Mouse (Mus musculus) stomach, embryonic 16.5 days (tissue): ENCODE data around the gene Cox8b. TPM values are rescaled to one million over a fixed set of nuclear protein-coding genes. Genes with fewer than 3 reads are reported as not detected.
A peak's percentile ranks its signal among the peaks of the same experiment; 100 is the strongest.

ENCODE experiments used
- ATAC-seq: fragments of 200-750 bp; cut with Nextera tagmentation; 2 replicates; pipeline ENCODE4 v1.8.0; 2017; ENCODE audit warnings: moderate number of reproducible peaks, moderate TSS enrichment; ENCODE audit not compliant: insufficient read depth, low FRiP score
- H3K27ac ChIP-seq: fragments of 300-500 bp; sonication (generic); 2 replicates; pipeline ENCODE4 v1.5.1; 2014; ENCODE audit warnings: low read length
- H3K27me3 ChIP-seq: fragments of 300-500 bp; sonication (generic); 2 replicates; pipeline ENCODE4 v1.6.1; 2014; ENCODE audit warnings: low read length, control low read depth, mixed read lengths; ENCODE audit not compliant: control insufficient read depth, insufficient read depth
- H3K36me3 ChIP-seq: fragments of 300-500 bp; sonication (generic); 2 replicates; pipeline ENCODE4 v1.6.1; 2014; ENCODE audit warnings: low read length; ENCODE audit not compliant: control insufficient read depth, insufficient read depth
- H3K4me1 ChIP-seq: fragments of 300-500 bp; sonication (generic); 2 replicates; pipeline ENCODE4 v1.6.1; 2014; ENCODE audit warnings: low read length, control low read depth, mixed read lengths; ENCODE audit not compliant: control insufficient read depth, insufficient read depth
- H3K4me2 ChIP-seq: fragments of 300-500 bp; sonication (generic); 2 replicates; pipeline ENCODE4 v1.6.1; 2014; ENCODE audit warnings: low read depth, low read length, mixed read lengths
- H3K4me3 ChIP-seq: fragments of 300-500 bp; sonication (generic); replicated peaks from 2 replicates; pipeline ENCODE4 v1.5.1; 2014; ENCODE audit warnings: mild to moderate bottlenecking, low read length
- H3K9ac ChIP-seq: fragments of 300-500 bp; sonication (generic); 2 replicates; pipeline ENCODE4 v1.6.1; 2014; ENCODE audit warnings: low read length
- H3K9me3 ChIP-seq: fragments of 300-500 bp; sonication (generic); replicated peaks from 2 replicates; pipeline ENCODE4 v1.6.1; 2016; ENCODE audit warnings: low read length, control low read depth; ENCODE audit not compliant: control insufficient read depth
- WGBS: fragments of 180-500 bp; shearing (Covaris S2); extraction: QIAGEN DNeasy Blood & Tissue Kit; methylation state at CpG from one replicate; pipeline ENCODE4 v1.1.7; 2014; 5-methylcytosine and 5-hydroxymethylcytosine counted together
- polyA plus RNA-seq: library from polyadenylated mRNA; unstranded; fragments of >200 nt; fragmentation: Nextera tagmentation; extraction: Ambion mirVana; gene quantifications from 2 replicates; pipeline ENCODE4 v1.2.1, GENCODE M21; 2015

The Cox8b gene
- polyA plus RNA-seq, 1 experiment from 2014 or later = 19.4 TPM

DNA sequence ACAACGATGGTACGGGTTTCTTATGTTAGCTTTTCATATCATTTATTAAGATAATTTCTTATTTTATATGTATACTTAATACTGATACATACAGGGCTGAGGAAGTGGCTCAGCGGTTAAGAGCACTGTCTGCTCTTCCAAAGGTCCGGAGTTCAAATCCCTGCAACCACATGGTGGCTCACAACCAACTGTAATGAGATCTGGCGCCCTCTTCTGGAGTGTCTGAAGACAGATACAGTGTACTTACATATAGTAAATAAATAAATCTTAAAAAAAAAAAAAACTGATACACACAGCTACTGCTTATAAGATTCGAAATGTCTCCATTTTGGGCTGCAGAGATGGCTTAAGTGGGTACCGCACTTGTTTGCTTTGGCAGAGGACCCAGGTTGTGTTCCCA lies 7.5 kb upstream of the Cox8b start:
- H3K9me3 ChIP-seq = no peaks in the 10 kb centered on the region
- WGBS = 85% methylated on average over 7 of the region's 7 CpGs
- H3K27me3 ChIP-seq = no peaks in the 10 kb centered on the region
- H3K4me3 ChIP-seq = no peak overlapping the region
- no peak overlapping the region for H3K27ac ChIP-seq
- no peaks in the 10 kb centered on the region for H3K36me3 ChIP-seq
- H3K4me1 ChIP-seq = no peaks in the 10 kb centered on the region
- H3K9ac ChIP-seq = no peak overlapping the region
- H3K4me2 ChIP-seq = no peak overlapping the region
- no peak for ATAC-seq

DNA sequence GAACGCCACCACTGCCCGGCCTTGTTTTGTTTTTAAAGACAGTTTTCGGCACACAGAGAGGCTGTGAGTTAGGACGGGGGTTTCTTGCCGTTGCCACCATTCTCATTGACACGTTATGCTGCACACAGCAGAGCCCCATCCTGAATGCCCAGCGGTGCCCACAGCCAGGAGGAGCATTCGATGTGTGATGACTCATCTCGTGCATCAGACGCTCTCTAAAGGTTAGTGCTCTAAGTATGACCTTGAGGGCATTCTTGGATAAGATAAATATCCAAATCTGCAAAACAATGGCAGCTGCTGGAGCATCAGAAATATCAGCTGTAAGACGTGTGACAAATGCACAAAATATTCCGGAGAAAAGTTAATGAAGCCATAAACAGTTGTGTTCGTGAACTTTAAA lies 6.9 kb upstream of the Cox8b start:
- WGBS = 73% methylated on average over 13 of the region's 13 CpGs

DNA sequence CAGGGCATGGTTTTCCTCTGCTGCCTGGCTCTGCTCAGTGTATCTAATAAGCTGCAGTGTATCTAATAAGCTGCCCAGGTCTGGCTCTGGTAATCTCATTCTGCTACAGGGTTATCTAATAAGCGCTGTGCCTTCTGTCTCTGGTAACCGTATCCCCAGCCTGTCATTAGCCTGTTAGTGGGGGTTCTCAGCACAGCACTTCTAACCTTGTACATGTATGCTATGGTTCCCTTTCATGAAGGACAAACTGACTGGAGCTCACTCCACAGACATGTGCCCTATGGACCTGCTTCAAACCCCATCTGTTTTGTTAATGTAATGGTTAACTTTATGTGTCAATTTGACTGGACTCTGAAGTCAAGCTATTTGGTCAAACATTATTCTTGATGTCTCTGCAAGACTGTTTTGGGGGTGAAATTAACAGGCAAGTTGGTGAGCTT lies 5.4 kb upstream of the Cox8b start:
- Histone ChIP-seq H3K4me3 (no peak overlapping the region), H3K9ac (no peak overlapping the region), H3K27ac (no peak overlapping the region), H3K27me3 (no peaks in the 10 kb centered on the region), H3K9me3 (no peaks in the 10 kb centered on the region), H3K36me3 (no peaks in the 10 kb centered on the region), H3K4me2 (no peak overlapping the region), H3K4me1 (no peaks in the 10 kb centered on the region)
- no peak for ATAC-seq
- 71% methylated on average over 2 of the region's 2 CpGs for whole genome bisulfite sequencing

More for the DNA sequence above, 6.9 kb upstream of the Cox8b start:
- H3K9me3 ChIP-seq = no peaks in the 10 kb centered on the region
- no peak for ATAC-seq
- no peak overlapping the region for H3K27ac ChIP-seq
- no peak overlapping the region for H3K4me3 ChIP-seq
- no peak overlapping the region for H3K9ac ChIP-seq
- no peaks in the 10 kb centered on the region for H3K27me3 ChIP-seq
- no peaks in the 10 kb centered on the region for H3K4me1 ChIP-seq
- no peak overlapping the region for H3K4me2 ChIP-seq
- no peaks in the 10 kb centered on the region for H3K36me3 ChIP-seq

DNA sequence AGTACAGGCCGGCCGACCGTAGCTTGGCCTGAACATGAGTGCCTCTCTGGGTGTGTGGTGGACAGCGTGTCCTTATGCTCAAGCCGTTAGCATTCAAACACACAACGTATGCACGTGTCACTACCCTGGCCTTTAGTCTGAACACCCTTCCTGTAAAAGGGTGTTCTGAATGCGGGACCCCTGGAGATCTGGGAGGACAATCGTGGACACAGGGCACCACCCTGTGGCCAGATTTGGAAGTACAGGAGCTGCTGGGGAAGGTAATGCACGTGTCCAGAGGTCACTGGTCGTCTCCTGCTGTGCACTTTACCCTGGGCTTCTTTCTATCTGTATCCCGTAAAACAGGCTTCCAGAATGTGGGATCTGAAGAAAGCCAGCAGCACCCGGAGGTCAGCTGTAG lies 3.0 kb upstream of the Cox8b start:
- ATAC-seq = peak; percentile 51; the same call in 1 of the 2 replicates
- Histone ChIP-seq H3K27me3 (no peaks in the 10 kb centered on the region), H3K4me3 (no peak overlapping the region), H3K9ac (peak overlapping the region; percentile 32; the same call in 1 of the 2 replicates), H3K27ac (no peak overlapping the region), H3K4me1 (no peaks in the 10 kb centered on the region), H3K4me2 (no peak overlapping the region), H3K36me3 (no peaks in the 10 kb centered on the region), H3K9me3 (no peaks in the 10 kb centered on the region)
- WGBS = 24% methylated on average over 13 of the region's 13 CpGs

DNA sequence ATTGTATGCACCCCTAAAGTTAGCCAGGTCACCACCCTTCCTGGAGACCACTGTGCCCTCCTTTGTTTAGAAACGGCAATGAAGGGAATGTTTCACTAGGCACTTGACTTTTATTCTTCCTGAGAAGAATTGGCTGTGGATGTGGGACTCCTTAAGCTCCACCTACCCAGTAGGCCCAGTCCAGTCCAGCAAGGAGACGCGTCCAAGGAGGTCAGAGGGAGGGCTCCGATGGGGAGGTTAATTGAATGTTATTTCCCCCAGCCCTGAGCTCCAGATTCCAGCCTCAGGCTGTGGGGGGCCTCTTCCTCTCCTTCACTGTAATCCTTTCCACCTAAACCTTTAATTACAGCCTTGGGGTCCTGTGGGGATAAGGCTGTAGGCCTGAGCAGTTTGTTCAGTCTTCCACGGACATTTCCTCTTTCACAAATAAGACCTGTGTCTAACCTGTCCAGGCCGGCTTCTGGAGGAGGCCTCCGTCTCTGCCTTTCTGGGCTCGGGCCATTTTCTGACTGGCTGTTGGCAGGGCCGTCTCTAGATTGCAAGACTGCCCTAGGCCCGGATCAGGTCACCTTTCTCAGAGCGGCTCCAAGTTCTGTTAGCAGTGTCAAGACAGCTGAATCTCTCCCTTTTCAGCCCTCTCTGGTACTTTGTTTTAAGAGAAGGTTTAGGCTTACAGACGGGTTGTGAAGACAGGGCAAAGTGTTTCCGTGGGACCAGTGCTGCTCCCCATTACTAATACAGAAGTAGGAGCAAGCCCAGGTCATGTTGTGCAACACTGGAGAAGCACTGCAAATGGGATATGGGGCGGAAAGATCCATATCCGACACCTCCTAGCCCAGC lies 2.0 kb upstream of the Cox8b start:
- Histone ChIP-seq H3K4me1 (no peaks in the 10 kb centered on the region), H3K9ac (0 out of 2 replicates have a peak overlapping the region, but pooled peaks have one; percentile 23), H3K4me2 (no peak overlapping the region), H3K27me3 (no peaks in the 10 kb centered on the region), H3K4me3 (no peak overlapping the region), H3K27ac (no peak overlapping the region), H3K36me3 (peaks cover 2% of the 10 kb centered on the region; the same call in 1 of the 2 replicates), H3K9me3 (no peaks in the 10 kb centered on the region)
- ATAC-seq = no peak
- 81% methylated on average over 15 of the region's 15 CpGs for WGBS

DNA sequence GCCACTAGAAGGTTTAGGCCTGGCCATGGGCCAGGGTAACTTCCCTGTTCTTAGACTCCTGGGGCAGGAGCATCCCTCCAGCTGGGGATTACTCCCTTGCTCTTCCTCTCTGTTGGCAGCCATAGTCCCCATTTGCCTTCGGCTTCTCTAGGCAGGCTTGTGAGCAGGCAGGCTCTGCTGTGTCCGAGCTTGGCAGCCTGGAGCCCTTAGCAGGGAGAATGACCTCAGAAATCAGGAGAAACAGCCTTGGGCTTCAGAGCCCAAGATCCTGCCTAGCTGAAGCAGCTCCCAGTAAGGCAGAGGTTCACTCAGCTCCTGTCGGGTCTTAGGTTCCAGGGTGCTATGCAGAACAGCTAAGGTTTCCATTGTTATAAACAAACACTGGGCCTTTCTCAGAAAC lies 1.1 kb downstream of the Cox8b start:
- Histone ChIP-seq H3K4me2 (no peak overlapping the region), H3K4me1 (no peaks in the 10 kb centered on the region), H3K27me3 (no peaks in the 10 kb centered on the region), H3K4me3 (no peak overlapping the region), H3K9ac (no peak overlapping the region), H3K36me3 (peaks cover 10% of the 10 kb centered on the region), H3K9me3 (no peaks in the 10 kb centered on the region), H3K27ac (no peak overlapping the region)
- WGBS = 67% methylated on average over 3 of the region's 3 CpGs
- no peak for ATAC-seq

DNA sequence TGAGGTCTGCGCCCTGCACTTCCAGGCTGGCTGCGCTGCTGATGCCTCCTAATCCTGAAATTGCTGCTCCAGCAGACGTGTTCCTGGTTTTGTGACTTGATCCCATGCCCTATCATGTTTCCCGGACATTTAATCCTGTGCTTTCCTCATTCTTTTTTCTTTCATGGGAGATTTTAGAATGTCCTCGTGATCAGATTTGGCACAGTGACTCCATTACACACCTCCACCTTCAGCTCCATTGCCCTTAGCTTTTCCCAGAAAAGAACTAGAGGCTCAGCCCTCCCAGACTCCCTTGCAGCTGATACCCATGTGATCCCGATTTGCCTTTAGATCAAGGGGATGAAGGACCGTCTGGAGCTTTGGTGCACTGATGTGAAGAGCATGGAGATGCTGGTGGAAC lies 2.4 kb downstream of the Cox8b start:
- H3K9me3 ChIP-seq = no peaks in the 10 kb centered on the region
- no peak overlapping the region for H3K4me2 ChIP-seq
- peaks cover 10% of the 10 kb centered on the region for H3K36me3 ChIP-seq
- no peaks in the 10 kb centered on the region for H3K4me1 ChIP-seq
- no peaks in the 10 kb centered on the region for H3K27me3 ChIP-seq
- H3K9ac ChIP-seq = no peak overlapping the region
- no peak for ATAC-seq
- no peak overlapping the region for H3K4me3 ChIP-seq
- H3K27ac ChIP-seq = no peak overlapping the region
- WGBS = 87% methylated on average over 7 of the region's 7 CpGs

DNA sequence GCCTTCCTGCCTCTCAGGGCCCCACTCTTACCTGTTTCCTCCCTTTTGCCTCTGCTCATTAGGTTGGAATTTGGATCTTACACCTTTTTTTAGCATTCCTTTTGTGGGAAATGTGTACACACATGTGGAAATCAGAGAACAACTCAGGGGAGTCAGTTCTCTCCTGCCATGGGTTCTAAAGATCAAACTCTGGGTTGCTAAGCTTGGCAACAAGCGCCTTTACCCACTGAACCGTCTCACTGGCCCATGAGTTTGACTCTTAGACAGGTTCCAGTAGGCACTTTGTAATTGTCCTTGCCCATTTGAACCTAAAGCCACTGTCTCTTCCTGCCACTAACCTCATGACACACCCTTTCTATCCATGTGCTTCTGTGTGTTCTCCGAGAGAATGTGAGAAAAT lies 5.6 kb downstream of the Cox8b start:
- H3K4me3 ChIP-seq = no peak overlapping the region
- H3K27ac ChIP-seq = no peak overlapping the region
- WGBS = 91% methylated on average over 3 of the region's 3 CpGs
- peaks cover 21% of the 10 kb centered on the region for H3K36me3 ChIP-seq
- no peaks in the 10 kb centered on the region for H3K27me3 ChIP-seq
- no peaks in the 10 kb centered on the region for H3K4me1 ChIP-seq
- ATAC-seq = no peak
- H3K4me2 ChIP-seq = no peak overlapping the region
- no peaks in the 10 kb centered on the region for H3K9me3 ChIP-seq
- no peak overlapping the region for H3K9ac ChIP-seq

DNA sequence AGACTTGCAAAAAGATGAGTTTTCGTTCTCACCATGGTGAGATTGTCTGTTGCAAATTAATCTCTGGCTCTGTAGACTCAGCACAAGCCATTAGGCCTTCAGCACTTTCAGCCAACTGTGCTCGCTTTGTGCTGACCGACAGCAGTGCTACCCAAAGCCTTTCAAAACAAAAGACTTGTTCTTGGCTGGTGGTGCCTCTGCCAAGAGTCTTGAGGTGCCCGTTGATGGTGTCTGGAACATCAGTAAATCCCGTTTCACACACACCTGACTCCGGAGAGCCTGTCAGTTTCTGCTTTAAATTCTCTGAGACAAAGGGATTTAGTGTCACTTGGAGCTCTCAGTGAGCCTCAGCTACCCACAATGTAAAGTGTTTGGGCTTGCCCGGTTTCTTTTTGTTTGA lies 6.2 kb downstream of the Cox8b start:
- Histone ChIP-seq H3K36me3 (peaks cover 21% of the 10 kb centered on the region), H3K27me3 (no peaks in the 10 kb centered on the region), H3K4me2 (no peak overlapping the region), H3K27ac (no peak overlapping the region), H3K9me3 (no peaks in the 10 kb centered on the region), H3K4me3 (no peak overlapping the region), H3K4me1 (no peaks in the 10 kb centered on the region), H3K9ac (no peak overlapping the region)
- 89% methylated on average over 7 of the region's 7 CpGs for WGBS
- ATAC-seq = no peak
